Mouse (Mus musculus) liver, postnatal 0 days (tissue): ENCODE data around the gene Tuba1c.

Source experiments
- CTCF ChIP-seq: sonication (generic); IDR thresholded peaks from 2 replicates; pipeline ENCODE4 v1.5.1; 2016; ENCODE audit warnings: antibody characterized with exemption, low read depth
- EP300 ChIP-seq: IDR thresholded peaks from 2 replicates; pipeline ENCODE4 v1.6.1; 2016; ENCODE audit warnings: antibody characterized with exemption, low read depth, mild to moderate bottlenecking

DNA sequence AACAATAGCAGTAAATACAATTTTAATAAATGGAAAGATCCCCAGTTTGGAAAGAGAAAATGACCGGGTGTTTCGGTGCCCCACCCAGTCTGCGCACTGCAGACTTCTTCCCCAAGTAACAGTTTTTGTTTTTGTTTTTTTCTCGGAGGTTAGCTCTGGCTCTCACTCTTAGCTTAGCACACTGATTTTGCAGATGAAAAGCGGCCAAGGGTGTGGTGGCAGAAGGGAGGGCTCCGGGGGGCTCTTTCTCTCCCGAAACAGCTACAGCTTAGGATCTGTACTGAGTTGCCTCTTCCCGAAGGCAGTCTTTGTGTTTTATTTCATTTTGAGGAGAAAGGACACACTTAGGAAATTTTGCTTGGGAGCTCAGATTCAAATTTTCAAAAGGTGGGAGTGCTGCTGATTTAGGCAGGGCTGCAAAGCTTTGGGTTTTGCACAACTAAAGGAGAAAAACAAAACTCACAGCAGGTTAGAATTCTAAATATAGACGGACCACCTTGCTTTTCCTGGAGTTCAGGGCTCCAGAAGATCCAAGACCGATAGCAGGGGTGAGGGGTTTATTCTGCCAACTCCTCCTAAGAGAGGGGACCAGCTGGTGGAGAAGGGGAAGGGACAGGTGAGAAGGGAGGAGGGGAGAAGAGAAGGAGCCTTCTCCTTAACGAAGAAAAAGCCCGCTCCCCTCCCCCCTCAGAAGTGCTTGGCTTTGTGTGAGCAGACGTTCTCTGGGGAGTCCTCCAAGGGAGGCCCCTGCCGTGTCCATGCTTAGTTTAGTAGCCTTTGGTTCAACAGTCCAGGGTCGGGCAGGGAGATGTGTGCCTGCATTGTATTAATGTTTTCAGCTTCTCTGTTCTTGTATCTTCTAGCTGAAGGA, 38.8 kb upstream of the Tuba1c start:
- TF ChIP-seq CTCF (no peak), EP300 (no peak)
